Mouse (Mus musculus): ENCODE data around the gene Cyth1.

GRCm38 (mm10) chr11:118285791-118286190 lies 37.4 kb upstream of the Cyth1 start:
- TF ChIP-seq EP300 (IDR thresholded peaks at IDR 0.05; ENCODE audit: insufficient read depth, low read depth, low read length) (no peak), CTCF (IDR thresholded peaks at IDR 0.05; ENCODE audit: low read depth, low read length) (no peak), POLR2A (IDR thresholded peaks at IDR 0.05; ENCODE audit: insufficient read depth, low read length) (no peak)

Data from ES-Bruce4 (cell line).